ENCODE assay signal across 9 mouse cellular contexts in genomic region chr3:58843415-58843814, GRCm38 (mm10). TPM values are rescaled to one million over a fixed set of nuclear protein-coding genes. Genes with fewer than 3 reads are reported as not detected.
A peak's percentile ranks its signal among the peaks of the same experiment; 100 is the strongest.
DNase-seq lines count a peak whose midpoint lies in the region; ATAC-seq and TF ChIP-seq lines count a peak whose summit lies in the region.
"Had no signal": no experiment of that assay in that cellular context is flagged by ENCODE, and none has a peak within 500 bp of the region (broad histone marks: within the 10 kb centered on the region; RNA-seq: fewer than 3 reads in every experiment).

No protein-coding gene starts in this region.

- peak; percentile 42 for TF ChIP-seq CTCF in left cerebral cortex, adult 2 months (IDR thresholded peaks at IDR 0.05)
- TF ChIP-seq CTCF in brain, embryonic 14.5 days (IDR thresholded peaks at IDR 0.05; ENCODE audit: borderline replicate concordance, extremely low read depth, insufficient read depth, insufficient read length) = peak; percentile 50
- TF ChIP-seq CTCF in liver, embryonic 14.5 days (IDR thresholded peaks at IDR 0.05; ENCODE audit: low read depth) = peak; percentile 63

- no peak for TF ChIP-seq EP300 in liver, embryonic 14.5 days (IDR thresholded peaks at IDR 0.05; ENCODE audit: low read depth)

- H3K27ac ChIP-seq in left cerebral cortex, adult 2 months = no peak overlapping the region
- H3K27ac ChIP-seq in liver, embryonic 14.5 days = no peak overlapping the region

- no peaks in the 10 kb centered on the region for H3K4me1 ChIP-seq in liver, embryonic 14.5 days (replicated peaks; ENCODE audit: control insufficient read depth in 2 of 2, insufficient read depth in 2 of 2, low read length in 1 of 2)

- TF ChIP-seq POLR2A in brain, embryonic 14.5 days (IDR thresholded peaks at IDR 0.05; ENCODE audit: borderline replicate concordance, extremely low read depth, insufficient read depth, insufficient read length, poor library complexity, severe bottlenecking) = no peak

- no peak overlapping the region for H3K9ac ChIP-seq in liver, embryonic 14.5 days (replicated peaks)

- H3K4me3 ChIP-seq in left cerebral cortex, adult 2 months = no peak overlapping the region
- H3K4me3 ChIP-seq in liver, embryonic 14.5 days (ENCODE audit: insufficient read depth in 1 of 2, low read depth in 2 of 2, low read length in 2 of 2) = no peak overlapping the region
- H3K4me3 ChIP-seq: erythroblast, embryonic 14.5 days had no signal

- ATAC-seq in liver, embryonic 14.5 days (ENCODE audit: insufficient read depth) = no peak

- no peaks in the 10 kb centered on the region for H3K27me3 ChIP-seq in liver, embryonic 14.5 days (ENCODE audit: control insufficient read depth, insufficient read depth, low read length)

- H3K36me3 ChIP-seq in liver, embryonic 14.5 days (replicated peaks; ENCODE audit: control insufficient read depth, insufficient read depth, low read depth) = no peaks in the 10 kb centered on the region

- H3K9me3 ChIP-seq in liver, embryonic 14.5 days (ENCODE audit: control insufficient read depth, low read length) = no peaks in the 10 kb centered on the region

- DNase-seq in left cerebral cortex, adult 2 months (ENCODE audit: extremely low spot score in 1 of 2, low spot score in 2 of 2) = no peak
- no peak for DNase-seq in left cerebral cortex, adult 8-10 months (ENCODE audit: low spot score in 2 of 2)
- DNase-seq in MEL-GATA-1-ER (ENCODE audit: extremely low read depth, low read depth) = peak; percentile 1
- DNase-seq in brain, embryonic 14.5 days (ENCODE audit: low read depth) = peak; percentile 44
- DNase-seq in liver, embryonic 14.5 days (ENCODE audit: low read depth in 3 of 3, low spot score in 3 of 3) = no peak
- DNase-seq in frontal cortex, postnatal 10 days (ENCODE audit: low spot score in 2 of 2) = no peak
- no peak for DNase-seq in T-cell, adult 2 months (ENCODE audit: low spot score)
- DNase-seq: thymus, adult 18-20 months had no signal

- H3K4me2 ChIP-seq in liver, embryonic 14.5 days (ENCODE audit: low read depth) = no peak overlapping the region

- whole genome bisulfite sequencing in liver, embryonic 14.5 days (ENCODE audit: insufficient replicate concordance) = 27% methylated on average over 1 of the region's 1 CpGs

- intact Hi-C loops in left cerebral cortex, adult 2 months (cut with DNase I) = loop anchor here (5.0 kb wide), 1 partner anchor 214 kb away; no protein-coding TSS in a partner anchor

RNA-seq across cellular contexts. Expression of gene Mindy4b-ps, which starts 21.3 kb away (rescaled TPM):
- 1 to 10 TPM; 2.6 to 2.8 TPM for total RNA-seq in left cerebral cortex, adult 2 months (2021)
- total RNA-seq in left cerebral cortex, adult 8-10 months (2022) = 1 to 10 TPM; 2.3 to 3.6 (median 2.4) TPM
- 0.08 and 0.11 TPM in 2 replicates for polyA plus RNA-seq in brain, embryonic 14.5 days (2012; rRNA removed)
- not detected in 2 replicates for polyA plus RNA-seq in liver, embryonic 14.5 days (2012; rRNA removed)
- polyA plus RNA-seq in liver, embryonic 14.5 days (2014; fragmentation: Nextera tagmentation; extraction: Ambion mirVana) = not detected in 2 replicates
- polyA plus RNA-seq: erythroblast, embryonic 14.5 days had no signal

RNA-seq across cellular contexts. Expression of gene Clrn1, which starts 41.7 kb away (rescaled TPM):
- total RNA-seq in left cerebral cortex, adult 2 months (2021) = 1 to 10 TPM in 1 of 2 experiments, under 1 TPM in 1; 0.68 to 1.4 TPM
- total RNA-seq in left cerebral cortex, adult 8-10 months (2022) = 1 to 10 TPM in 1 of 4 experiments, under 1 TPM in 3; 0.63 to 1.3 (median 0.85) TPM
- polyA plus RNA-seq in brain, embryonic 14.5 days (2012; rRNA removed) = 0.74 and 0.85 TPM in 2 replicates
- polyA plus RNA-seq in liver, embryonic 14.5 days (2012; rRNA removed) = not detected in 2 replicates
- polyA plus RNA-seq in liver, embryonic 14.5 days (2014; fragmentation: Nextera tagmentation; extraction: Ambion mirVana) = not detected in 2 replicates
- polyA plus RNA-seq: erythroblast, embryonic 14.5 days had no signal

Comparison
In these comparisons a context has a peak if more than half of its experiments do, and no peak if none do; other contexts are left out.
1. DNase-seq: peak in MEL-GATA-1-ER (single experiment) and brain, embryonic 14.5 days (single experiment); none in left cerebral cortex, adult 2 months (0 of 2), left cerebral cortex, adult 8-10 months (0 of 2), liver, embryonic 14.5 days (0 of 3), frontal cortex, postnatal 10 days (0 of 2) and T-cell, adult 2 months (single experiment).
2. Peak in every context shown above with its lines, with median percentiles within 50 percentile points of each other: CTCF ChIP-seq.